8 mouse cellular contexts compared by ENCODE assay signal in the genomic region with DNA sequence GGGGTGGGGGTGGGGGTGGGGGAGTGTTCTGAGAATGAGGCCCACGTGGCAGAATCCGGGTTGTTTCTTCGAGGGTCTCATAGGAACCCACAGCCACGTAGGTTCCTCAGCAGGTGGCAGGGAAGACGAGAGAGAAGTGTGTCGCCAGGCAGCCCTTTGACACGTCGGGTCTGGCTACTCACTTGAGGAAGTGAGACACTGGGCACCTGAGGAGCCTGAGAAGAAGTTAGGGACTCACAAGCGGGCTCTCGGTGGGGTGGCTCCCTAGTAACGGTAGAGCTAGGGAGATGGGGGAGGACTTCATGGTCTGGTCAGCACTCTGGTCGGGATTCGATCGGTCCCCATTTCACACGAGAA. TPM values are rescaled to one million over a fixed set of nuclear protein-coding genes. Genes with fewer than 3 reads are reported as not detected.
A peak's percentile ranks its signal among the peaks of the same experiment; 100 is the strongest.
DNase-seq lines count a peak whose midpoint lies in the region; ATAC-seq and TF ChIP-seq lines count a peak whose summit lies in the region.

A gene (plus strand): TSS at position 79 of the 357 bp plus-strand sequence.

- WGBS in forebrain, postnatal 0 days = 1% methylated on average over 15 of the region's 15 CpGs
- WGBS in hindbrain, embryonic 12.5 days = 0% methylated on average over 15 of the region's 15 CpGs
- 0% methylated on average over 15 of the region's 15 CpGs for WGBS in liver, embryonic 11.5 days
- under 1% methylated on average over 15 of the region's 15 CpGs for WGBS in stomach, embryonic 14.5 days

- H3K9ac ChIP-seq in forebrain, postnatal 0 days = peak within 1 kb of the TSS; percentile 83
- peak within 1 kb of the TSS; percentile 90 for H3K9ac ChIP-seq in hindbrain, embryonic 12.5 days
- peak within 1 kb of the TSS; percentile 99 for H3K9ac ChIP-seq in liver, embryonic 11.5 days (ENCODE audit: low read depth, low read length)
- H3K9ac ChIP-seq in stomach, embryonic 14.5 days (replicated peaks; ENCODE audit: low read depth, low read length) = peak within 1 kb of the TSS; percentile 95

- intact Hi-C loops in left cerebral cortex, adult 2 months (cut with DNase I) = loop anchor here (1.0 kb wide), 1 partner anchor 21 kb away; no protein-coding TSS in a partner anchor

- TF ChIP-seq CTCF in left cerebral cortex, adult 2 months (IDR thresholded peaks at IDR 0.05) = no peak
- TF ChIP-seq CTCF in forebrain, postnatal 0 days (IDR thresholded peaks at IDR 0.05; ENCODE audit: low read depth) = no peak

- H3K4me2 ChIP-seq in forebrain, postnatal 0 days (ENCODE audit: low read depth) = peak within 1 kb of the TSS; percentile 76
- H3K4me2 ChIP-seq in hindbrain, embryonic 12.5 days (replicated peaks) = peak within 1 kb of the TSS; percentile 84
- H3K4me2 ChIP-seq in liver, embryonic 11.5 days = peak within 1 kb of the TSS; percentile 98
- H3K4me2 ChIP-seq in stomach, embryonic 14.5 days (replicated peaks; ENCODE audit: low read depth, low read length) = peak within 1 kb of the TSS; percentile 83

- no peak for DNase-seq in left cerebral cortex, adult 2 months (ENCODE audit: extremely low spot score in 1 of 2, low spot score in 2 of 2)
- no peak for DNase-seq in left cerebral cortex, adult 9 months (ENCODE audit: low spot score in 2 of 2)
- DNase-seq in adrenal gland, postnatal 14 days = no peak
- no peak for DNase-seq in forebrain, postnatal 0 days
- no peak for DNase-seq in liver, embryonic 11.5 days (ENCODE audit: low spot score)
- DNase-seq in kidney, postnatal 25 days = no peak

- H3K4me3 ChIP-seq in left cerebral cortex, adult 2 months = peak within 1 kb of the TSS; percentile 97
- H3K4me3 ChIP-seq in forebrain, postnatal 0 days (ENCODE audit: low read depth, low read length) = peak within 1 kb of the TSS; percentile 81
- H3K4me3 ChIP-seq in hindbrain, embryonic 12.5 days = peak within 1 kb of the TSS; percentile 99
- peak within 1 kb of the TSS; percentile 100 for H3K4me3 ChIP-seq in liver, embryonic 11.5 days (ENCODE audit: low read depth, low read length)
- H3K4me3 ChIP-seq in stomach, embryonic 14.5 days (ENCODE audit: low read depth, low read length) = peak within 1 kb of the TSS; percentile 100

- ATAC-seq in forebrain, postnatal 0 days = peak; percentile 19
- ATAC-seq in hindbrain, embryonic 12.5 days (ENCODE audit: low FRiP score) = peak; percentile 59
- ATAC-seq in liver, embryonic 11.5 days (replicated peaks; ENCODE audit: low FRiP score) = peak; percentile 58
- ATAC-seq in stomach, embryonic 14.5 days (ENCODE audit: insufficient number of reproducible peaks, insufficient read depth, low FRiP score, low read depth) = peak; percentile 47; the same call in 1 of the 2 replicates

- peaks cover 16% of the 10 kb centered on the region for H3K36me3 ChIP-seq in forebrain, postnatal 0 days (ENCODE audit: insufficient read depth)
- peaks cover 25% of the 10 kb centered on the region for H3K36me3 ChIP-seq in hindbrain, embryonic 12.5 days
- H3K36me3 ChIP-seq in liver, embryonic 11.5 days (ENCODE audit: control insufficient read depth, insufficient read depth, low read length) = peaks cover 26% of the 10 kb centered on the region
- peaks cover 24% of the 10 kb centered on the region for H3K36me3 ChIP-seq in stomach, embryonic 14.5 days (ENCODE audit: control insufficient read depth, insufficient read depth, low read length)

- peak within 1 kb of the TSS; percentile 95 for H3K27ac ChIP-seq in left cerebral cortex, adult 2 months
- H3K27ac ChIP-seq in forebrain, postnatal 0 days (ENCODE audit: low read depth, low read length) = peak within 1 kb of the TSS; percentile 88
- peak within 1 kb of the TSS; percentile 94 for H3K27ac ChIP-seq in hindbrain, embryonic 12.5 days
- H3K27ac ChIP-seq in liver, embryonic 11.5 days (ENCODE audit: low read depth, low read length) = peak within 1 kb of the TSS; percentile 73
- H3K27ac ChIP-seq in stomach, embryonic 14.5 days (ENCODE audit: low read length) = peak within 1 kb of the TSS; percentile 95

- H3K9me3 ChIP-seq in forebrain, postnatal 0 days (ENCODE audit: low read length) = no peaks in the 10 kb centered on the region
- H3K9me3 ChIP-seq in hindbrain, embryonic 12.5 days (replicated peaks) = no peaks in the 10 kb centered on the region
- H3K9me3 ChIP-seq in liver, embryonic 11.5 days (ENCODE audit: control insufficient read depth, low read length) = no peaks in the 10 kb centered on the region
- no peaks in the 10 kb centered on the region for H3K9me3 ChIP-seq in stomach, embryonic 14.5 days (ENCODE audit: control insufficient read depth, low read depth, low read length)

- peaks cover 13% of the 10 kb centered on the region for H3K4me1 ChIP-seq in forebrain, postnatal 0 days (ENCODE audit: insufficient read depth)
- H3K4me1 ChIP-seq in hindbrain, embryonic 12.5 days = peaks cover 27% of the 10 kb centered on the region
- peaks cover 28% of the 10 kb centered on the region for H3K4me1 ChIP-seq in liver, embryonic 11.5 days (replicated peaks; ENCODE audit: control insufficient read depth, insufficient read depth, low read length)
- H3K4me1 ChIP-seq in stomach, embryonic 14.5 days (ENCODE audit: control insufficient read depth, insufficient read depth, low read length) = peaks cover 15% of the 10 kb centered on the region

- no peaks in the 10 kb centered on the region for H3K27me3 ChIP-seq in forebrain, postnatal 0 days (ENCODE audit: insufficient read depth, low read length)
- H3K27me3 ChIP-seq in hindbrain, embryonic 12.5 days = no peaks in the 10 kb centered on the region
- no peaks in the 10 kb centered on the region for H3K27me3 ChIP-seq in liver, embryonic 11.5 days (replicated peaks; ENCODE audit: control insufficient read depth, insufficient read depth, low read length)
- no peaks in the 10 kb centered on the region for H3K27me3 ChIP-seq in stomach, embryonic 14.5 days (ENCODE audit: control insufficient read depth, insufficient read depth, low read length)

RNA-seq across cellular contexts. Expression of the gene that starts here (rescaled TPM):
- total RNA-seq in left cerebral cortex, adult 2 months (2021) = 10 to 100 TPM; 33.6 to 36.5 TPM
- total RNA-seq in adrenal gland, postnatal 14 days (2021) = 51.5 and 56.3 TPM in 2 replicates
- 81.7 and 90.9 TPM in 2 replicates for total RNA-seq in forebrain, postnatal 0 days (2014; rRNA removed)
- 72.7 and 85.3 TPM in 2 replicates for polyA plus RNA-seq in forebrain, postnatal 0 days (2015; fragmentation: Nextera tagmentation; extraction: Ambion mirVana)
- 127 and 130 TPM in 2 replicates for polyA plus RNA-seq in hindbrain, embryonic 12.5 days (2016; fragmentation: Nextera tagmentation; extraction: Ambion mirVana)
- polyA plus RNA-seq in liver, embryonic 11.5 days (2014; fragmentation: Nextera tagmentation; extraction: Ambion mirVana) = 165 and 175 TPM in 2 replicates
- polyA plus RNA-seq in stomach, embryonic 14.5 days (2014; fragmentation: Nextera tagmentation; extraction: Ambion mirVana) = 123 and 128 TPM in 2 replicates
